Mouse (Mus musculus): ENCODE measurements at regions not wholly inside any gene's neighbourhood (a gene's known extent, or its start where the extent isn't known, plus 50 kb on each side); places are given as distances from the start of the nearest gene placed in this dataset.

- DNase-seq (ENCODE audit: low spot score): no peak
These were observed 130.8 kb upstream of the Map3k1 start for GRCm38 (mm10) chr13:111939534-111940115.

- no peak for DNase-seq (ENCODE audit: low spot score)
These were observed 131.5 kb upstream of the Map3k1 start for GRCm38 (mm10) chr13:111940275-111940674.

GRCm38 (mm10) chr13:111940796-111941513 lies 132.2 kb upstream of the Map3k1 start:
- no peak for DNase-seq (ENCODE audit: low spot score)

GRCm38 (mm10) chr13:111941946-111942345 lies 133.2 kb upstream of the Map3k1 start:
- DNase-seq (ENCODE audit: low spot score): no peak

GRCm38 (mm10) chr13:111943392-111944088 lies 134.7 kb upstream of the Map3k1 start:
- DNase-seq (ENCODE audit: low spot score): no peak

GRCm38 (mm10) chr13:111944089-111944406 lies 135.3 kb upstream of the Map3k1 start:
- DNase-seq (ENCODE audit: low spot score): no peak

- DNase-seq (ENCODE audit: low spot score): no peak
These were observed 137.5 kb upstream of the Map3k1 start for GRCm38 (mm10) chr13:111946271-111946670.

GRCm38 (mm10) chr13:111946811-111947210 lies 138.0 kb upstream of the Map3k1 start:
- DNase-seq (ENCODE audit: low spot score): no peak

- no peak for DNase-seq (ENCODE audit: low spot score)
These were observed 139.6 kb upstream of the Map3k1 start for GRCm38 (mm10) chr13:111948395-111948794.

GRCm38 (mm10) chr13:111950042-111950441 lies 141.2 kb upstream of the Map3k1 start:
- DNase-seq (ENCODE audit: low spot score): no peak

- no peak for DNase-seq (ENCODE audit: low spot score)
These were observed 145.2 kb upstream of the Map3k1 start for GRCm38 (mm10) chr13:111953860-111954519.

GRCm38 (mm10) chr13:111954520-111954884 lies 145.7 kb upstream of the Map3k1 start:
- DNase-seq (ENCODE audit: low spot score): no peak

- DNase-seq (ENCODE audit: low spot score): no peak
These were observed 148.3 kb upstream of the Map3k1 start for GRCm38 (mm10) chr13:111957118-111957517.

- DNase-seq (ENCODE audit: low spot score): no peak
These were observed 149.0 kb upstream of the Map3k1 start for GRCm38 (mm10) chr13:111957674-111958273.

- DNase-seq (ENCODE audit: low spot score): no peak
These were observed 149.6 kb upstream of the Map3k1 start for GRCm38 (mm10) chr13:111958421-111958820.

- no peak for DNase-seq (ENCODE audit: low spot score)
These were observed 151.2 kb upstream of the Map3k1 start for GRCm38 (mm10) chr13:111960036-111960435.

GRCm38 (mm10) chr13:111961423-111961822 lies 152.6 kb upstream of the Map3k1 start:
- no peak for DNase-seq (ENCODE audit: low spot score)

GRCm38 (mm10) chr13:111962155-111962554 lies 153.4 kb upstream of the Map3k1 start:
- no peak for DNase-seq (ENCODE audit: low spot score)

- no peak for DNase-seq (ENCODE audit: low spot score)
These were observed 157.3 kb upstream of the Map3k1 start for GRCm38 (mm10) chr13:111966113-111966512.

- no peak for DNase-seq (ENCODE audit: low spot score)
These were observed 157.8 kb upstream of the Map3k1 start for GRCm38 (mm10) chr13:111966627-111967026.

- no peak for DNase-seq (ENCODE audit: low spot score)
These were observed 159.4 kb upstream of the Map3k1 start for GRCm38 (mm10) chr13:111968197-111968596.

GRCm38 (mm10) chr13:111974282-111974681 lies 165.5 kb upstream of the Map3k1 start:
- DNase-seq (ENCODE audit: low spot score): no peak
